Mouse (Mus musculus) liver, postnatal 0 days (tissue): ENCODE measurements at regions not wholly inside any gene's neighbourhood (a gene's known extent, or its start where the extent isn't known, plus 50 kb on each side); places are given as distances from the start of the nearest gene placed in this dataset.

Source experiments
- CTCF ChIP-seq: sonication (generic); IDR thresholded peaks from 2 replicates; pipeline ENCODE4 v1.5.1; 2016; ENCODE audit warnings: antibody characterized with exemption, low read depth
- EP300 ChIP-seq: IDR thresholded peaks from 2 replicates; pipeline ENCODE4 v1.6.1; 2016; ENCODE audit warnings: antibody characterized with exemption, low read depth, mild to moderate bottlenecking

GRCm38 (mm10) chr6:89068286-89068685 lies 166.2 kb downstream of the Tpra1 start:
- TF ChIP-seq CTCF (no peak), EP300 (no peak)
